Mouse (Mus musculus): Measurements from ENCODE around the gene Tbc1d2.
"Not testable (repeated sequence)": the region's sequence is repeated elsewhere in the genome, so short reads cannot be mapped to it uniquely, and the experiment has no call there.

The Tbc1d2 gene

DNA sequence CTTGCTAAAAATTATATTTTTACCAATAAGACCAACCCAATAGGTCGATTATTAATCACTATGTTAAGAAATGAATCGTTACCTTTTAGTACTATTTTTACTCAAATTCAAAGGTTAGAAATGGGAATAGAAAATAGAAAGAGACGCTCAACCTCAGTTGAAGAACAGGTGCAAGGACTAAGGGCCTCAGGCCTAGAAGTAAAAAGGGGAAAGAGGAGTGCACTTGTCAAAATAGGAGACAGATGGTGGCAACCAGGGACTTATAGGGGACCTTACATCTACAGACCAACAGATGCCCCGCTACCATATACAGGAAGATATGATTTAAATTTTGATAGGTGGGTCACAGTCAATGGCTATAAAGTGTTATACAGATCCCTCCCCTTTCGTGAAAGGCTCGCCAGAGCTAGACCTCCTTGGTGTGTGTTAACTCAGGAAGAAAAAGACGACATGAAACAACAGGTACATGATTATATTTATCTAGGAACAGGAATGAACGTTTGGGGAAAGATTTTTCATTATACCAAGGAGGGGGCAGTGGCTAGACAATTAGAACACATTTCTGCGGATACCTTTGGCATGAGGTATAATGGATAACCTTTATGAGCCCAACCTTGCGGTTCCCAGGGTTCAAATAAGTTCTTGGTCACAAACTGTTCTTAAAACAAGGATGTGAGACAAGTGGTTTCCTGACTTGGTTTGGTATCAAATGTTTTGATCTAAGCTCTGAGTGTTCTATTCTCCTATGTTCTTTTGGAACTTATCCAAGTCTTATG is 74.3 kb downstream of the Tbc1d2 start:
- not testable (repeated sequence) for DNase-seq

DNA sequence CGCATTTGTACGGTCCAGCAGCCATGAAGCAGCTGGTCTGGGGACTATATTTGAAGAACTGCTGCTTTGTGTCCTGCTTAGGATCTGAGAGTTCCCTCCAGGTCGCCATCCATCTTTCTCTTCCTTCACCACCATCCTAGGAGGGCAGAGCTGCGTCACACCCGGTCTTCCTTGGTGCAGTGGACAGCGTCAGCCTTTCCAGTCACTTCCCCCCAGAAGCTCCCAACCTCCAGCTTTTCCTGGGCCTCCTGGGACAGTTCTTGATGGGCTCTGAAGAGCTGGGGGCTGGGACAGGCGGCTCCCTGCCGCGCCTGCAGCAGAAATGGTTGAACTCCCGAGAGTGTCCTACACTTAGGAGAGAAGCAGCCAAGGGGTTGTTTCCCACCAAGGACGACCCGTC is 75.2 kb downstream of the Tbc1d2 start:
- no peak for DNase-seq

DNA sequence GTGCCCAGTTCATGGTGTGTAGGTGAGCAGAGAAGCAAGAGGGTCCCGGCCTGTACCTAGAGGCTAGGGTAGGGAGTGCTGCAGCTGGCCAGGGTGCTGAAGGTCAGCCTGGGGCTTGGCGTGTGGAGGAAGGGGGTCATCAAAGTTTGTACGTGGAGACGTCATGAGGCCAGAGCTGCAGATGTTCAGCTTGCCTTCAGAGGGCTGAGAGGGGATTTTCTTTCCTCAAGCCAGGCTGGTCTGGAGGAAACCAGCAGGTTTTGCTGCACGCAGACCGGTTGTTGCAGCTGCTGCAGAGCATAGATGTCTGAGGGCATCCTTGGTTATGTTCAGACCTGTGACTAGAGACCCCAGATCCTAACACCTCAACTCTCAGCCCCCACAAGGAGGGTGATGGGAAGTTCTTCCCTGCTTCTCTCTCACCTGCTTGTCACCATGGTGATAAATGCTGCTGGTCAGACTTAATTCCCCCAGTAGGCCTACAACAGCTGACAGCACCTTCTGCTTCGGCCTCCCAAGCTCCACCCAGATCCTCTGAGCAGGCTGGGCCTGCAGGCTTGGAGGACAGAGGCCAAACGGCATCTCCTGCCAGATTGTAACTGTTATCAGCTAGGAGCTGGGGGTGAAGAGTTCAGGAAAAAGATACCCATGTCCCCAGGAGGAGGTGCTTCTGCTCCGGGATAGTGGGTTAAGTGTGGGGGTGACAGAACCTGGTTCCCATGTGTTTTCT is 75.8 kb downstream of the Tbc1d2 start:
- DNase-seq = no peak

DNA sequence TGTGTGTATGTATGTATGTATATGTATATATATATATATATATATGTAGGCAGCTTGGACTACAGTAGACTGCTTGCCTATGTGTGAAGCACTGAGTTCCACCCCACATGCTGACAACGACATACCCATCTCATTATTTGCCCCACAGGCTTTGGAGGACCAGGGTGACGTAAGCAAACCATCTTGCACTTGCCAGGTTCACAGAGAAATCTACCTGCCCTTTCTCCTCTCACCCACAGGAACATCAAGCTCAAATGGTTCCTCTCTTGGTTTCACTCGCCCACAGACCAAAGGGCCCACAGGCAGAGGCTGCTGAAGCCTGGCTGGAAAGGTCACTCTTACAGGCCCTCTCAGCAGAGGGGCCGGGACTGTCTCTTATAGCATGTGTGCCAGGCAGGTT is 77.4 kb downstream of the Tbc1d2 start:
- no peak for DNase-seq

DNA sequence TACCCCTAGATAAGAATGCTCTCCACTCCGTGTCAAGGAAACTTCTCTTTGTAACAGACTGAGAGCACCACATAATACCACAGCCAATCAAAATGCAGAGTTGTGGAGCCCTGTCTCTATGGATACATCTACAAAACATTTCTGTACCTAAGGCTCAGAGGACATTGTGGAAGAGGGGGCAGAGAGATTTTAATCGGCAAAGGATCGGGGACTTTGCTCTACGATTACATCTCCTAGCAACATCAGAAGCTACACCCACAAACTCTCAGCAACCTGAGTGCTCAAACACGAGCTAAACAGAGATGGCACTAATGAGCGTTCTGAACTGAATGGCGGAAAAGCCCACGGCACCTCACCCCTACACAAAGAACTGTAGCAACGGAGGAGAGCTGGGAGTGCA is 78.3 kb downstream of the Tbc1d2 start:
- DNase-seq = no peak

DNA sequence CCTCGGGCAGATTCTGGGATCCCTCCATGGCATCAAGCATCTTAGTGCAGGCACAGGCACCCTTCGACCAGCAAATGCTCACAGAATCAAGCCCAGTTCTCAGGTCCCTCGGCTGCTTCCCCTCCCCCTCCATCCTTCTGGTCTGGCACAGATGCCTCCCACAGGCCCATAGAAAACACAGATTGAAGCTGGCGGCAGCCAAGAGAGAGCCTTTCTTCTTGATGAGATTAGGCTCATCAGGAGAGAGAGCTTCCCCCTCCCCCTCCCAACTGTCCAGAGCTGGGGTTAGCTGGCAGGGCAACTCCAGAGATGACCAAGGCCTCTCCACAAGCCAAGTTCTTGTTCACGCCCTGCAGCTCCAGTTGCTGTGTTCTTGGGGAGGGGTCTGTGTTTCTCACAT is 80.3 kb downstream of the Tbc1d2 start:
- DNase-seq = peak; percentile 80

DNA sequence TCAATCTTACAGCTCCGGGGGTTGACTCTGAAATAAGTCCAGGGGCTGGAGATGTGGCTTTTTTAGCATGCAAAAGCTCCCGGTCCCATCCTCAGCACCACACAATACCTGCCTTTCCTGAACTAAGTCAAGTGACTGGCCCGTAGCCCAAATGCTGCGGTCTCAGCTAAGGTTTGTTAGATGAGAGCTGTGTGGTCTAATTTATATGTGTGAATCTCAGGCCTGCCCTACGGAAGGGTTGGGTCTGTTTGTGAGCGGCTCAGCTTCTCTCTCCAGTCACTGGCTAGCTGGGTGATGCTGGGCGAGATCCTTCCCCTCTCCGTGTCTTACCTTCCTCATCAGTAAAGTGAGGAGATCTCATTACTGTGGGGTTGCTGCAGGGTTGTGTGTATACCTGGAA is 81.8 kb downstream of the Tbc1d2 start:
- DNase-seq = no peak

DNA sequence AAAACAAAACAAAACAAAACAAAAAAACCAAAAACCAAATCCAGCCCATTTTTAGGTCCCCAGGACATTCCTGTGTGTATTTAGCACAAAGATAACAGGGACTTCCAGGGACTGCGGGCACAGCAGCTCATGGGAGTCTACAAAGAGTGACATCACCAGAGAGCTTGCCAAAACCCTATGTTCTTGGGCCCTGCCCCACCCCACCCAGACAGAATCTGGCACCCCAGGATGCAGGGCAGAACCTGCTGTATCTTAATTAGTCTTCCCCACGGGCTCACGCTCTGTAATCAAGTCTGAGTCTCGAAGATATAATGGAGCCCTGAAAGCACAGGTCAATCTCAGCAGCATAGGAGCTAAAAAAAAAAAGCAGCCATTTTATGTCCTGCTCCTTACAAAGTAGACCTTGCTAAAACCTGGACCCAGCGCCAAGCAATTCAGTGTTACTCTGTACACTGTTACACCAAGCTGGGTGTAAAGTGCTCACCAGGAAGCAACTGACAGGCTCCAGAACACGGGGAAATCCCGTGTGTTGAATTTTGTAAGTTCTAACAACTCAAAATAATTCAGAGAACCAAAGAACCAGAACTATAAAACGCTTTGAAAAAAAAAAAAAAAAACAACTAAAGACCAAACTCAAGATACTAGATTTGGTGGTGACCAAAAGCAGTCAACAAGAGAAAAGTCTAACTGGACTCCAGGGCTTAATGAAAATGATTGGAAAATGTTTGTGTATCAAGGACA is 82.9 kb downstream of the Tbc1d2 start:
- DNase-seq = no peak

DNA sequence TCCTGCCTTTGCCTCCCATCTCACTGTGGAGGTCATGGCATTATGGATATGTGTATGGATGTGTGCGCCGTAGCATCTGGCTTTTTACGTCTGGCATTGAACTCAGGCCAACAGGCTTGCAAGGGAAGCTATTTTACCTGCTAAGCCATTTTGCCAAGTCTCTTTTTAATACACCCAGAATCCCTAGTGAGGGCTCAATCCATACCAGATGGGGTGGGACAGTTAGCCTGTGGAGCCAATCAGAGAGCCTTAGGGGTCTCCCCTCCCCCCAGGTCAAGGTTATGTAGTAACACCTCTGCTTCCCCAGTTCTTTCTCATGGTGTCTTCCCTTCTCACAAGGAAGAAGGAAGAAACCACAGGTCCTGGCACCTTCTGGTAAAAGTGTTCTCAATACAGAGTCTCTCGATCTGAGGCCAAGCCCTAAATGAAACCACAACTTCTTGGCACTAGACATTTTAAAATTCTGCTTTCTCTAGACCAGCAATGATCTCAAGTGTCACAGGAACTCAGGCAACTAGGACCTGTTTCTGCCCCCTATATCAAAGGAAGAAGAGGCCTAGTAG is 84.5 kb downstream of the Tbc1d2 start:
- DNase-seq = no peak

DNA sequence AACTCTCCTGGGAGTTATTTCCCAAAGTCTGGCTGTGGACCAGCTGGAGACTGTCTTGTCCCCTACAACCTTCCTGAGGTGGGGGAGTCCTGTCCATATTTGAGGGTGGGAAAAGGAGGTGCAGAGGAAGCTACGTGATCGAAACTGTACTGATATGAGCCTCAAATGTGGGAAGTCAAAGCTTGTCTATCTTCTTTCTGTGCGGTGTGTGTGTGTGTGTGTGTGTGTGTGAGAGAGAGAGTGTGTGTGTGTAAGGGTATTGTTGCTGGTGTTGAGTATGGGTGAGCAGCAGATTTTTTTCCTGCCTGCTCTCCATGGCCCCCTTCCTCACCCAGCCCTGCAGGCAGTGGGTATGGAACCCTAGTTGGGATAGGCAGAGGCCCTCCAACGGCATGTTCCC is 85.8 kb downstream of the Tbc1d2 start:
- no peak for DNase-seq

DNA sequence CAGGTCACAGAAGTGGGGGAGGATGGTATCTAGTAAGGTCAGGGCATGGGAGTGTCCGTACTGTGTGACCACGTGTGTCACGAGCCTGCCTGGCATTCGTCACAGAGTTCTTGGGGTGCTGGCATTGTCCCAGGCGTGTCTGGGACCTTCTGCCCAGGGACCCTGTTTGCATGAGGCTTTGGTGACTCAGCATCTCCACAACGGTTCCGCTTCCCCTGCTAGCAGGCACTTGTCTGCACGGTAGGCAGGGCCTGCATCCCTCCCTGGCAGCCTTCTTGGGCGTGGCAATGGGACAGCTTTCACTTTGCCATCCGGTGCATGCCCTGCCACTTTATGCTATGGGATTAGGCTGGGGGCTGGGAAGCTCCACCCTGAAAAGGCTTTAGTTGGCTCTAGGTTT is 86.2 kb downstream of the Tbc1d2 start:
- no peak for DNase-seq

DNA sequence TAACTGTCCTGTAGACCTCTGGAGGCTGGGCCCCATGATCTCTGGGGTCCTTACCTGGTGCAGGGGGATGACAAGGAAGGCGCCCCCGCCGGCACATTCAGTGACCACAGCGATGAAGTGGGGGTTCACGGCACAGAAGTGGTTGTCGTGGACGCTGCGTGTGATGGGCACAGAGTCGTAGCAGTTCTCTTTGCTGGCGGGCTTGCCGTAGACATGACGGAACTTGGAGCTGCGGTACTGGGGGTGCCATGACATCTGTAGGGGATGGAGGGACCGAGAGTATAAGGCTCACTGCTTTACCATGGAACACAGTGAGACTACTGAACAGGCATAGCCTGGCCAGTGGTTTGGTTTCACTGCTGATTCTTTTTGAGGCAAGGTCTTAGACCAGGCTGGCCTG is 87.2 kb downstream of the Tbc1d2 start:
- peak; percentile 9 for DNase-seq

DNA sequence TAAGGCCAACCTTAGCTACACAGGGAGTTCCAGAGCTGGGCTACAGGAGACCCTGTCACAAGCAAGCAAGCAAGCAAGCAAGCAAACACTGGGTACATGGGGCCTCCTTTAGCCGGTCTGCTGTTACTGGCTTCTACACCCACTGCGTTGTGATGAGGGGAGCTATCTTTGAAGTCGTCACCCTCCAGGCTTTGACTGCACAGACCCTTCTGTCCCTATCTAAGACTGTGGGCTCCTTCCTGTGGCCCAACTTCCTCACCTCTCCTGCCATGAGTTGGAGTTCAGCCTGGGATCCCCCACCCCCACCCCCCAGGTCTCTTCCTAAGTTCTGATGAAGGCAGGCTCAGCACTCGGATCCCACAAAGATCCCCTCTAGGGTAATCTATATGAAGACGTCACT is 88.0 kb downstream of the Tbc1d2 start:
- DNase-seq = no peak

DNA sequence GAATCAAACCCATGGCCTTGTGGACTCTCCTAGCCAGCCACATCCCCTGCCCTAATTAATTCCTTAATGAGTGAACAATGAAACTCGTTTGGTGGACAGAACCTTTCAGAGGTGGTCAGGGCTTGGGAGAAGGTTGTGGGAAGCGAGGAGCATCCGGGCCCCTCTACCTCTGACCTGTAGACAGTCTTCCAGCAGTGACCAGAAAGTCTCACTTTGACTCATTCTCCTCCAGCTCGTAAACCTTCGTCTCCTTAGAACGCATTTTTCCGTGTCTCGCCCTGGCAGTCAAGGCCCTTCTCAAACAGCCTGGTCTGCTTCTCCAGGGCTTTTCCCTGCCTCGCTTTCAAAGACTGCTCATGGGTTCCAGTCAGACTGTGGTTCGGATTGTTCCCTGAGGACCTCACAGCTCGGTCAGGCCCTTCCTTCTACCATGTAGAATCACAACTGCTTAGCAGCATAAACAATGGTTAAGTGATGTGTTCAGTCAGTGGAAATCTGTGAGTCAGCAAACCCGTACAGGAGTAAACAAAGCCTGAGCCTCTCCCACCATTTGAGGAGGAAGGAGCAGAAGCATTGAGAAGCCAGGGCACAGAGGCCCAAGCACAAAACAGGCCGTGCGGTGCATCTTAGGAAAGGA is 89.8 kb downstream of the Tbc1d2 start:
- DNase-seq = no peak

DNA sequence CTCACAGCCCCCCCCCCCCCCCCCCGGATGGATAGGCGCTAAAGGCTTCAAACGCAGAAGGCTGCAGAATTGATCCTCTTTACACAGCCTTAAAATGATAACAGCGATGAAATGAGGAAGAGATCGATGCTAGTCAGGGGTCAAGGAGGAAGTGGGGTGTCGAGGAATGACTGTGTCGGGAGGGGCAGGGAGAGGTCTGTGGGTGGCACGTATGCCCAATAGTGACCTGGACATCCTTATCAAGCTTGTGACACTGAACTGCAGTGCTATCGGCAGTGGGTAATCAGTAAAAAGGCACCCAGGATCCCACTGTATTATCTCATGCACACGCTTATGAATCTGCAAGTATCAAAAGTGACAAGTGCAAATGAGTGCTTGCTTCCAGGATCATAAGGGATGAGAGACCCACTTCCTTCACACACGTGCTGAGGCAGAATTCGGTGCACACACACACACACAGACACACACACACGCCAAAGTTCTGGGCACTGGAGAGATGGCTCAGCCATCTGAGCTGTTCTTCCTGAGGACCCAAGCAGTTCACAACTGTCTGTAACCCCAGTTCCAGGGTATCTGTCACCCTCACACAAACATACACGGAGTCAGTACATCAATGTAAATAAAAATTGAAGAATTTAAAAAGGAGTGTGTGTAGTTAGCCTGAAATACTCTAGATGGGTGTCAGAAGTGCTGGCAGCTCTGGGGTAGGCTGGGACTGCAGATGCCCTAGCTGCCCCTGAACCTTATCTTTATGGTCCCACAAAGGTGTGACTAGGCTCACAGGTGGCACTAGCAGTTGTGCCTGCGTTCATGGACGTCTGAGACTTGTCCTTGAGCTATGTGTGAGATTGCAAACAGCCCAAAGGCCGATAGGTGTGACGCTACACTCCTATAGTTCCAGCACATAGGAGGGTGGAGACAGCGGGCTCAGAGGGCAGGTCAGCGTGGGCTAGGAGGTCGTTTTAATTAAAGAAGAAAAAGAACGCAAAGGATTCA is 91.0 kb downstream of the Tbc1d2 start:
- DNase-seq = no peak

DNA sequence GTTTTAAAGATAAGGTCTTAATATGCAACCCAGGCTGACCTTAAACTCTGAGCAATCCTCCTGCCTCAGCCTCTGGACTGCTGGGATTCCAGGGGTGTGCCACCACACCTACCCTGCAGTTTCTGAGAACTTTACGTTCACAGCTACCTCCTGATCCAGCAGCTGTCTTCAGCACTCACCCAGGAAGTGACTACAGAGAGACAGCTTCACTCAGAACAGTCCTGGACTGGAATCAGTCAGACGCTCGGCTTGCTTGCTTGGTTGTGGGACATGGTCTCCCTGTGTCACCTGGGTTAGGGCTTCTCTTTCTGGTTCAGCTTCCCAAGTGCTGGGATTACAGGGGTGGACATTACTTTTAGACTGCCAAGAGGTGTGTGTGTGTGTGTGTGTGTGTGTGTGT is 93.1 kb downstream of the Tbc1d2 start:
- no peak for DNase-seq

DNA sequence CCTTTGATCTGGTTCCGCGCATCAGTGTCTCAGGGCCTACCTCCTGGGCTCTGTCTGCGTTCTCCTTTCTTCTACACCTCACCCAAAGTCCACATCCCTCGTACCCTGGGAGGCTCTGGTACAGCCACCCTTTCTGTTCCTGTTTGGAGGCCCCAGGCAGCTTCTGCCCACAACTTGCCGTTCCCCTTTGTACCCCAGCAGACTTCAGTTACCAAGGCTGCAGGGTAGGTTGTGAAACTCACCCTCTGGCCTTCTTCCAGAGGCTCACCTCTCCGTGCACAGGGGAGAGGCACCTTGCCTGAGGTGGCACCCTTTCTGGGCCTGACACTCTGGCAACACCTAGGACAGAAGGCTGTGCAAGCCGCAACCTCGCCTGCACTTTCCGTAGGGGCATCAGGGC is 94.2 kb downstream of the Tbc1d2 start:
- no peak for DNase-seq
